Comparison of ENCODE assay signal across 21 mouse cellular contexts in the genomic region with DNA sequence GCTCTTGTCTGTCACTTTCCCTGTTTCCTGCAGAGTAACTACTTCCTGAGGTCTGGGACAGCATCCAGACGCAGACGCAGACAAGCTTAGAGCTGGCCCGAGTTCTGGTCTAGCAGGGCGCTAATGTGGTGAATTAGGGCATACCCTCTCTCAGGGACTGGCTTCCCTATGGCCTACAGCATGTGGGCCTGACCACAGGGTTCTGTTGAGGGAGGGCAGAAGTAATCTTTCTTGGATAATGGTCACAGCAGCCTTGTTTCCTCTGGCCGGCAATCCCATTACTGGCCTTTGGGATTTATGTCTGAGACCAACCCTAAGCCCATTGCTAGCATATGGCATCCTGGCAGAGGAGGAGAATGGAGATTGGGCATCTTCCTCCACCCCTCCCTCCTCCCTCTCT. TPM values are rescaled to one million over a fixed set of nuclear protein-coding genes. Genes with fewer than 3 reads are reported as not detected.
DNase-seq lines count a peak whose midpoint lies in the region; ATAC-seq and TF ChIP-seq lines count a peak whose summit lies in the region.
"Had no signal": no experiment of that assay in that cellular context is flagged by ENCODE, and none has a peak within 500 bp of the region (broad histone marks: within the 10 kb centered on the region; RNA-seq: fewer than 3 reads in every experiment).

No protein-coding gene starts in this region.

- H3K36me3 ChIP-seq in hindbrain, embryonic 16.5 days (ENCODE audit: control insufficient read depth, insufficient read depth, low read length): no peaks in the 10 kb centered on the region
- no peaks in the 10 kb centered on the region for H3K36me3 ChIP-seq in hindbrain, embryonic 14.5 days (replicated peaks; ENCODE audit: control insufficient read depth, insufficient read depth)
- no peaks in the 10 kb centered on the region for H3K36me3 ChIP-seq in liver, adult 2 months (ENCODE audit: control insufficient read depth, insufficient read depth, low read length)
- H3K36me3 ChIP-seq in liver, embryonic 11.5 days (ENCODE audit: control insufficient read depth, insufficient read depth, low read length): no peaks in the 10 kb centered on the region
- H3K36me3 ChIP-seq: heart, embryonic 12.5 days; limb, embryonic 15.5 days; midbrain, embryonic 12.5 days; stomach, embryonic 15.5 days had no signal

- H3K27ac ChIP-seq in hindbrain, embryonic 16.5 days (ENCODE audit: low read depth, low read length): no peak overlapping the region
- H3K27ac ChIP-seq in hindbrain, embryonic 14.5 days: no peak overlapping the region
- no peak overlapping the region for H3K27ac ChIP-seq in liver, adult 2 months (replicated peaks; ENCODE audit: insufficient read depth, low read depth, low read length)
- H3K27ac ChIP-seq in liver, embryonic 11.5 days (ENCODE audit: low read depth, low read length): no peak overlapping the region
- no peak overlapping the region for H3K27ac ChIP-seq in cerebellum, adult 2 months (ENCODE audit: insufficient read depth, low read length)
- H3K27ac ChIP-seq: forebrain, embryonic 13.5 days; limb, embryonic 15.5 days; midbrain, embryonic 12.5 days; stomach, embryonic 15.5 days had no signal

- TF ChIP-seq CTCF in liver, adult 2 months (IDR thresholded peaks at IDR 0.05; ENCODE audit: low read depth, low read length): no peak
- TF ChIP-seq CTCF in cerebellum, adult 2 months (IDR thresholded peaks at IDR 0.05; ENCODE audit: borderline replicate concordance, insufficient read depth, low read depth, low read length): no peak

- no peaks in the 10 kb centered on the region for H3K79me2 ChIP-seq in liver, adult 2 months (ENCODE audit: control insufficient read depth, insufficient read depth, low read length)

- H3K4me3 ChIP-seq in hindbrain, embryonic 16.5 days (ENCODE audit: low read length): no peak overlapping the region
- no peak overlapping the region for H3K4me3 ChIP-seq in hindbrain, embryonic 14.5 days (replicated peaks; ENCODE audit: low read length)
- H3K4me3 ChIP-seq in liver, adult 2 months (ENCODE audit: insufficient read depth, low read depth, low read length): no peak overlapping the region
- no peak overlapping the region for H3K4me3 ChIP-seq in liver, embryonic 11.5 days (ENCODE audit: low read depth, low read length)
- H3K4me3 ChIP-seq in cerebellum, adult 2 months (replicated peaks; ENCODE audit: insufficient read depth, low read depth, low read length): no peak overlapping the region
- H3K4me3 ChIP-seq: forebrain, embryonic 13.5 days; heart, embryonic 12.5 days; limb, embryonic 15.5 days; midbrain, embryonic 12.5 days; stomach, embryonic 15.5 days had no signal

- H3K4me1 ChIP-seq in hindbrain, embryonic 16.5 days (ENCODE audit: control insufficient read depth, insufficient read depth, low read depth, low read length): peaks cover 2% of the 10 kb centered on the region; the same call in 1 of the 2 replicates
- no peaks in the 10 kb centered on the region for H3K4me1 ChIP-seq in hindbrain, embryonic 14.5 days (replicated peaks; ENCODE audit: control insufficient read depth, insufficient read depth, low read length)
- no peaks in the 10 kb centered on the region for H3K4me1 ChIP-seq in liver, adult 2 months (ENCODE audit: control insufficient read depth, insufficient read depth, low read length)
- H3K4me1 ChIP-seq in liver, embryonic 11.5 days (replicated peaks; ENCODE audit: control insufficient read depth, insufficient read depth, low read length): 0 out of 2 replicates have a peak, but pooled peaks cover 2% of the 10 kb centered on the region
- H3K4me1 ChIP-seq in cerebellum, adult 2 months (ENCODE audit: control insufficient read depth, insufficient read depth, low read length): peaks cover 20% of the 10 kb centered on the region
- H3K4me1 ChIP-seq: stomach, embryonic 15.5 days had no signal

- ATAC-seq in hindbrain, embryonic 16.5 days: peak; percentile 83
- no peak for ATAC-seq in hindbrain, embryonic 14.5 days (ENCODE audit: low FRiP score)
- ATAC-seq in liver, embryonic 11.5 days (replicated peaks; ENCODE audit: low FRiP score): no peak
- ATAC-seq: forebrain, embryonic 13.5 days had no signal

- peaks cover 3% of the 10 kb centered on the region; the same call in 1 of the 2 replicates for H3K9me3 ChIP-seq in hindbrain, embryonic 16.5 days (ENCODE audit: control insufficient read depth, low read length)
- H3K9me3 ChIP-seq in hindbrain, embryonic 14.5 days (ENCODE audit: control insufficient read depth, low read length): no peaks in the 10 kb centered on the region
- H3K9me3 ChIP-seq in liver, embryonic 11.5 days (ENCODE audit: control insufficient read depth, low read length): no peaks in the 10 kb centered on the region
- H3K9me3 ChIP-seq: limb, embryonic 15.5 days; midbrain, embryonic 12.5 days; stomach, embryonic 15.5 days had no signal

- no peaks in the 10 kb centered on the region for H3K27me3 ChIP-seq in hindbrain, embryonic 16.5 days (replicated peaks; ENCODE audit: control insufficient read depth, insufficient read depth, low read length)
- H3K27me3 ChIP-seq in hindbrain, embryonic 14.5 days (ENCODE audit: control insufficient read depth, insufficient read depth, low read length): no peaks in the 10 kb centered on the region
- H3K27me3 ChIP-seq in liver, adult 2 months (ENCODE audit: control insufficient read depth, insufficient read depth, low read length): no peaks in the 10 kb centered on the region
- H3K27me3 ChIP-seq in liver, embryonic 11.5 days (replicated peaks; ENCODE audit: control insufficient read depth, insufficient read depth, low read length): peaks cover 21% of the 10 kb centered on the region
- no peaks in the 10 kb centered on the region for H3K27me3 ChIP-seq in cerebellum, adult 2 months (ENCODE audit: control insufficient read depth, insufficient read depth, low read length)
- H3K27me3 ChIP-seq: limb, embryonic 15.5 days had no signal

- no peak overlapping the region for H3K9ac ChIP-seq in hindbrain, embryonic 16.5 days (ENCODE audit: low read depth, low read length)
- no peak overlapping the region for H3K9ac ChIP-seq in hindbrain, embryonic 14.5 days
- no peak overlapping the region for H3K9ac ChIP-seq in liver, adult 2 months (ENCODE audit: low read depth, low read length)
- H3K9ac ChIP-seq in liver, embryonic 11.5 days (ENCODE audit: low read depth, low read length): no peak overlapping the region
- H3K9ac ChIP-seq: forebrain, embryonic 13.5 days; heart, embryonic 12.5 days; limb, embryonic 15.5 days; midbrain, embryonic 12.5 days; stomach, embryonic 15.5 days had no signal

- no peak overlapping the region for H3K4me2 ChIP-seq in hindbrain, embryonic 16.5 days (ENCODE audit: low read length)
- H3K4me2 ChIP-seq in hindbrain, embryonic 14.5 days (replicated peaks): no peak overlapping the region
- H3K4me2 ChIP-seq in liver, embryonic 11.5 days: no peak overlapping the region
- H3K4me2 ChIP-seq: forebrain, embryonic 13.5 days; heart, embryonic 12.5 days; limb, embryonic 15.5 days; midbrain, embryonic 12.5 days; stomach, embryonic 15.5 days had no signal

- 61% methylated on average over 5 of the region's 5 CpGs for WGBS in hindbrain, embryonic 16.5 days
- WGBS in hindbrain, embryonic 14.5 days: 76% methylated on average over 5 of the region's 5 CpGs
- 70% methylated on average over 5 of the region's 5 CpGs for WGBS in liver, adult 2 months
- WGBS in liver, embryonic 11.5 days: 52% methylated on average over 5 of the region's 5 CpGs
- WGBS in cerebellum, adult 2 months: 7% methylated on average over 5 of the region's 5 CpGs

- DNase-seq in hindbrain, embryonic 14.5 days (ENCODE audit: low spot score): no peak
- peak; percentile 22 for DNase-seq in liver, adult 2 months (ENCODE audit: extremely low read depth, low read depth, low spot score)
- DNase-seq in liver, embryonic 11.5 days (ENCODE audit: low spot score): no peak
- peak; percentile 55 to 72 for DNase-seq in cerebellum, adult 2 months
- peak; percentile 24 for DNase-seq in retina, embryonic 14.5 days (ENCODE audit: low spot score)
- no peak for DNase-seq in adrenal gland, postnatal 36 days
- DNase-seq in adrenal gland, postnatal 25 days: no peak
- DNase-seq: adrenal gland, postnatal 10 days; heart, postnatal 36 days; lung, adult 18-20 months; lung, postnatal 4 days; right cerebral cortex, adult 18-20 months; thymus, adult 2 months had no signal

- TF ChIP-seq POLR2A in liver, adult 2 months (IDR thresholded peaks at IDR 0.05; ENCODE audit: extremely low read depth, insufficient read depth, low read length): no peak
- no peak for TF ChIP-seq POLR2A in cerebellum, adult 2 months (IDR thresholded peaks at IDR 0.05; ENCODE audit: borderline replicate concordance, insufficient read depth, low read length)

RNA-seq across cellular contexts. Expression of a gene that starts 22.7 kb away (rescaled TPM):
- 0.18 TPM in 1 of 2 replicates, not detected in the other for polyA plus RNA-seq in hindbrain, embryonic 16.5 days (2015; fragmentation: Nextera tagmentation; extraction: Ambion mirVana)
- 0.08 TPM in 1 of 2 replicates, not detected in the other for polyA plus RNA-seq in hindbrain, embryonic 14.5 days (2014; fragmentation: Nextera tagmentation; extraction: Ambion mirVana)
- 0.07 and 0.09 TPM in 2 replicates for total RNA-seq in liver, adult 2 months (2014; rRNA removed)
- 0.04 and 0.07 TPM in 2 replicates for polyA plus RNA-seq in liver, adult 2 months (2012; rRNA removed)
- not detected in 2 replicates for polyA plus RNA-seq in liver, embryonic 11.5 days (2014; fragmentation: Nextera tagmentation; extraction: Ambion mirVana)
- polyA plus RNA-seq in cerebellum, adult 2 months (2012; rRNA removed): 0.10 TPM in 1 of 2 replicates, not detected in the other
- under 1 TPM; 0.30 to 0.43 TPM for total RNA-seq in adrenal gland, postnatal 36 days (2021)
- 0.58 TPM in 1 of 2 replicates, not detected in the other for total RNA-seq in adrenal gland, postnatal 25 days (2021)
- total RNA-seq: CH12.LX; neutrophil, adult 5-6 weeks had no signal
- polyA plus RNA-seq: forebrain, embryonic 13.5 days; heart, embryonic 12.5 days; midbrain, embryonic 12.5 days had no signal

Comparison
In these comparisons a context has a peak if more than half of its experiments do, and no peak if none do; other contexts are left out.
1. DNase-seq: peak in liver, adult 2 months (single experiment), cerebellum, adult 2 months (2 of 2) and retina, embryonic 14.5 days (single experiment); none in hindbrain, embryonic 14.5 days (single experiment), liver, embryonic 11.5 days (single experiment), adrenal gland, postnatal 36 days (0 of 2) and adrenal gland, postnatal 25 days (single experiment).